Mouse (Mus musculus) heart, postnatal 0 days (tissue): ENCODE data around the gene Pkd1l3.

Source experiments
- CTCF ChIP-seq: IDR thresholded peaks from 2 replicates; pipeline ENCODE4 v1.5.1; 2016; ENCODE audit warnings: antibody characterized with exemption, control low read depth, low read depth
- EP300 ChIP-seq: IDR thresholded peaks from 2 replicates; pipeline ENCODE4 v1.6.1; 2016; ENCODE audit warnings: antibody characterized with exemption, low read depth

DNA sequence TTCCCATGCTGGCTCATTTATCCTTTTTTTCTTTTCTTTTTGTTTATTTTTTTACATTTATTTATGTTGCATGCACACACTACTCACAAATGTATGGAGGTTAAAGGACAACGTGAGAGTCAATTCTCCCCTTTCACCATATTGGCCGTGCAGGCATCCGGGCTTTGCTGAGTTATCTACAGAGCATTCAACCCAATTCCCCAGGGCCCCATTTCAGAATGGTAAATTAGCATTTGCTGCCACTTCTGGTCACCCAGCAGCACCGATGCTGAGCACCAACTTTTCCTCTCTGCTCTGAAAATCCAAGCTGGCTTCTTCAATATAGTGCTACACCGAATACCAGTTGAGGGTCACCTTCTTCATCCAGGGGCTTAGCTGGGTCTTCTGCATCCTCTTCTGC lies 24.5 kb downstream of the Pkd1l3 start:
- TF ChIP-seq CTCF, result no peak
- TF ChIP-seq EP300, result no peak
